Mouse (Mus musculus) lung, embryonic 14.5 days (tissue): ENCODE measurements around the gene Ankrd45. TPM values are rescaled to one million over a fixed set of nuclear protein-coding genes. Genes with fewer than 3 reads are reported as not detected.
A peak's percentile ranks its signal among the peaks of the same experiment; 100 is the strongest.
"Not testable (repeated sequence)": the region's sequence is repeated elsewhere in the genome, so short reads cannot be mapped to it uniquely, and the experiment has no call there.

ENCODE experiments used
- ATAC-seq: fragments of 200-750 bp; cut with Nextera tagmentation; 2 replicates; pipeline ENCODE4 v1.8.0; 2017; ENCODE audit warnings: mild to moderate bottlenecking, moderate TSS enrichment, moderate library complexity; ENCODE audit not compliant: insufficient read depth
- DNase-seq: peaks from one replicate; pipeline ENCODE4 v3.0.0-alpha.2; 2015
- H3K27ac ChIP-seq: fragments of 300-500 bp; sonication (generic); 2 replicates; pipeline ENCODE4 v1.5.1; 2014; ENCODE audit warnings: low read depth, mild to moderate bottlenecking, moderate library complexity
- H3K27me3 ChIP-seq: fragments of 300-500 bp; sonication (generic); 2 replicates; pipeline ENCODE4 v1.6.1; 2014; ENCODE audit warnings: low read length, control low read depth; ENCODE audit not compliant: insufficient read depth
- H3K36me3 ChIP-seq: fragments of 300-500 bp; sonication (generic); 2 replicates; pipeline ENCODE4 v1.6.1; 2014; ENCODE audit warnings: control low read depth; ENCODE audit not compliant: insufficient read depth
- H3K4me1 ChIP-seq: fragments of 300-500 bp; sonication (generic); 2 replicates; pipeline ENCODE4 v1.6.1; 2014; ENCODE audit warnings: antibody characterized with exemption, control low read depth; ENCODE audit not compliant: insufficient read depth
- H3K4me2 ChIP-seq: fragments of 300-500 bp; sonication (generic); 2 replicates; pipeline ENCODE4 v1.6.1; 2014; ENCODE audit warnings: mild to moderate bottlenecking
- H3K4me3 ChIP-seq: fragments of 300-500 bp; sonication (generic); 2 replicates; pipeline ENCODE4 v1.5.1; 2014; ENCODE audit warnings: low read depth, low read length
- H3K9ac ChIP-seq: fragments of 300-500 bp; sonication (generic); 2 replicates; pipeline ENCODE4 v1.6.1; 2014
- H3K9me3 ChIP-seq: fragments of 300-500 bp; sonication (generic); 2 replicates; pipeline ENCODE4 v1.6.1; 2016; ENCODE audit warnings: low read depth, low read length, control low read depth
- CTCF ChIP-seq: IDR thresholded peaks from 2 replicates; pipeline ENCODE4 v1.5.1; 2016; ENCODE audit warnings: antibody characterized with exemption, low read depth
- WGBS: fragments of 180-500 bp; shearing (Covaris S2); extraction: QIAGEN DNeasy Blood & Tissue Kit; methylation state at CpG from one replicate; pipeline ENCODE4 v1.1.7; 2014; 5-methylcytosine and 5-hydroxymethylcytosine counted together
- polyA plus RNA-seq: library from polyadenylated mRNA; unstranded; fragments of >200 nt; fragmentation: Nextera tagmentation; extraction: Ambion mirVana; gene quantifications from 2 replicates; pipeline ENCODE4 v1.2.1, GENCODE M21; 2014

Gene Ankrd45
- polyA plus RNA-seq, 1 experiment from 2014 or later = 1.0 TPM

- no peaks in the 10 kb centered on the region for H3K36me3 ChIP-seq
- under 1% methylated on average over 41 of the region's 41 CpGs for WGBS
- H3K4me2 ChIP-seq = peak within 1 kb of the TSS; percentile 82
- no peaks in the 10 kb centered on the region for H3K4me1 ChIP-seq
- no peaks in the 10 kb centered on the region for H3K27me3 ChIP-seq
- peak; percentile 99 for DNase-seq
- TF ChIP-seq CTCF = no peak
- ATAC-seq = peak; percentile 98
- peak within 1 kb of the TSS; percentile 89 for H3K9ac ChIP-seq
- H3K4me3 ChIP-seq = peak within 1 kb of the TSS; percentile 82
- peak within 1 kb of the TSS; percentile 86 for H3K27ac ChIP-seq
- no peaks in the 10 kb centered on the region for H3K9me3 ChIP-seq
Observed at GRCm38 (mm10) chr1:161130726-161131664, 11.5 kb upstream of the Ankrd45 start, which contains the start of gene Klhl20. Gene Klhl20, minus strand, starts transcription at chr1:161131511.

GRCm38 (mm10) chr1:161139496-161139895, 3.0 kb upstream of the Ankrd45 start:
- no peak for ATAC-seq
- Histone ChIP-seq H3K4me2 (no peak overlapping the region), H3K27me3 (no peaks in the 10 kb centered on the region), H3K4me1 (no peaks in the 10 kb centered on the region), H3K9ac (no peak overlapping the region), H3K9me3 (no peaks in the 10 kb centered on the region), H3K36me3 (no peaks in the 10 kb centered on the region), H3K27ac (no peak overlapping the region), H3K4me3 (no peak overlapping the region)
- WGBS = 79% methylated on average over 2 of the region's 2 CpGs
- DNase-seq = no peak
- TF ChIP-seq CTCF = no peak

GRCm38 (mm10) chr1:161140026-161140762, 2.3 kb upstream of the Ankrd45 start:
- Histone ChIP-seq H3K9ac (no peak overlapping the region), H3K36me3 (no peaks in the 10 kb centered on the region), H3K27me3 (no peaks in the 10 kb centered on the region), H3K27ac (no peak overlapping the region), H3K9me3 (no peaks in the 10 kb centered on the region), H3K4me1 (no peaks in the 10 kb centered on the region), H3K4me2 (no peak overlapping the region), H3K4me3 (no peak overlapping the region)
- no peak for TF ChIP-seq CTCF
- ATAC-seq (0 out of 2 replicates have a peak, but pooled peaks have one; percentile 59), DNase-seq (no peak)
- WGBS = 77% methylated on average over 9 of the region's 9 CpGs

GRCm38 (mm10) chr1:161143216-161143615, 725 bp downstream of the Ankrd45 start:
- Histone ChIP-seq H3K4me3 (no peak overlapping the region), H3K36me3 (no peaks in the 10 kb centered on the region), H3K27ac (no peak overlapping the region), H3K27me3 (no peaks in the 10 kb centered on the region), H3K9ac (no peak overlapping the region), H3K9me3 (no peaks in the 10 kb centered on the region), H3K4me2 (no peak overlapping the region), H3K4me1 (no peaks in the 10 kb centered on the region)
- WGBS = 82% methylated on average over 7 of the region's 7 CpGs
- TF ChIP-seq CTCF = no peak
- DNase-seq = no peak
- no peak for ATAC-seq

- not testable (repeated sequence) for H3K4me2 ChIP-seq, H3K9me3 ChIP-seq, H3K27ac ChIP-seq, DNase-seq, H3K9ac ChIP-seq, H3K4me1 ChIP-seq, H3K4me3 ChIP-seq, ATAC-seq, H3K36me3 ChIP-seq, H3K27me3 ChIP-seq
- WGBS = 79% methylated on average over 8 of the region's 8 CpGs
Observed at GRCm38 (mm10) chr1:161145611-161146010, 3.1 kb downstream of the Ankrd45 start.

GRCm38 (mm10) chr1:161147888-161148287, 5.4 kb downstream of the Ankrd45 start:
- WGBS = 77% methylated on average over 2 of the region's 2 CpGs
- ATAC-seq (no peak), DNase-seq (no peak)
- Histone ChIP-seq H3K9ac (no peak overlapping the region), H3K36me3 (no peaks in the 10 kb centered on the region), H3K9me3 (no peaks in the 10 kb centered on the region), H3K4me1 (no peaks in the 10 kb centered on the region), H3K27ac (no peak overlapping the region), H3K4me2 (no peak overlapping the region), H3K27me3 (no peaks in the 10 kb centered on the region), H3K4me3 (no peak overlapping the region)
- no peak for TF ChIP-seq CTCF

GRCm38 (mm10) chr1:161151098-161151497, 8.6 kb downstream of the Ankrd45 start:
- no peaks in the 10 kb centered on the region for H3K4me1 ChIP-seq
- H3K9ac ChIP-seq = no peak overlapping the region
- no peaks in the 10 kb centered on the region for H3K27me3 ChIP-seq
- H3K4me2 ChIP-seq = no peak overlapping the region
- H3K36me3 ChIP-seq = no peaks in the 10 kb centered on the region
- WGBS = 71% methylated on average over 6 of the region's 6 CpGs
- no peak overlapping the region for H3K4me3 ChIP-seq
- H3K27ac ChIP-seq = no peak overlapping the region
- DNase-seq (no peak), ATAC-seq (no peak)
- no peaks in the 10 kb centered on the region for H3K9me3 ChIP-seq
- no peak for TF ChIP-seq CTCF
